Mouse (Mus musculus) heart, postnatal 0 days (tissue): ENCODE results near the gene Fam117a.

Experiments
- CTCF ChIP-seq: IDR thresholded peaks from 2 replicates; pipeline ENCODE4 v1.5.1; 2016; ENCODE audit warnings: antibody characterized with exemption, control low read depth, low read depth
- EP300 ChIP-seq: IDR thresholded peaks from 2 replicates; pipeline ENCODE4 v1.6.1; 2016; ENCODE audit warnings: antibody characterized with exemption, low read depth

DNA sequence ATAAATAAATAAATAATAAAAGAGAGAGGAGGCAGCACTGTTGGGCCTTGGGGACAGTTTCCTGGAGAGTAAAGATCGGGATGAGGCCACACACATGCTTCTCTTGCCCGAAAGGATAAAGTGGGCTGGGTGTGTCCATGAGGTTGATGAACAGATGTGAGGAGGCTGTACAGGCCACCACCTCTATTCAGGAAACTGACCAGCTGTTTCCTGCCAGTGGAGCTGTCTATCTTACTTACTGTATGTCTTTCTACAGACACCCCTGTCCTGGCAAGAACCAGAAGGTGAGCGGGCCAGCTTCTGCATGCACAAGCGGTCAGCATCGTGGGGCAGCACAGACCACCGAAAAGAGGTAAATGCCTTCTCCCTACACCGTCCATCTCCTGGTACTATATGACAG lies 34.4 kb downstream of the Fam117a start:
- TF ChIP-seq CTCF (no peak), EP300 (no peak)
